12 mouse cellular contexts compared by ENCODE assay signal in genomic region chr11:45921026-45921425, GRCm38 (mm10). TPM values are rescaled to one million over a fixed set of nuclear protein-coding genes. Genes with fewer than 3 reads are reported as not detected.
DNase-seq lines count a peak whose midpoint lies in the region; ATAC-seq and TF ChIP-seq lines count a peak whose summit lies in the region.
"Had no signal": no experiment of that assay in that cellular context is flagged by ENCODE, and none has a peak within 500 bp of the region (broad histone marks: within the 10 kb centered on the region; RNA-seq: fewer than 3 reads in every experiment).

No protein-coding gene starts in this region.

- H3K36me3 ChIP-seq in heart, embryonic 11.5 days (ENCODE audit: control insufficient read depth, insufficient read depth, low read length) = no peaks in the 10 kb centered on the region
- H3K36me3 ChIP-seq in E14TG2a.4 (ENCODE audit: insufficient read depth, low read length) = no peaks in the 10 kb centered on the region
- no peaks in the 10 kb centered on the region for H3K36me3 ChIP-seq in forebrain, embryonic 15.5 days
- no peaks in the 10 kb centered on the region for H3K36me3 ChIP-seq in limb, embryonic 14.5 days (ENCODE audit: control insufficient read depth, insufficient read depth, low read length)

- WGBS in heart, embryonic 11.5 days (ENCODE audit: insufficient replicate concordance) = 59% methylated on average over 8 of the region's 8 CpGs
- WGBS in forebrain, embryonic 15.5 days = 44% methylated on average over 8 of the region's 8 CpGs
- WGBS in limb, embryonic 14.5 days = 53% methylated on average over 8 of the region's 8 CpGs

- TF ChIP-seq POLR2A in limb, embryonic 14.5 days (IDR thresholded peaks at IDR 0.05; ENCODE audit: borderline replicate concordance, extremely low read depth, insufficient read depth, insufficient read length) = no peak

- peak overlapping the region; percentile 46 for H3K4me2 ChIP-seq in heart, embryonic 11.5 days
- H3K4me2 ChIP-seq in forebrain, embryonic 15.5 days (replicated peaks) = peak overlapping the region; percentile 28
- peak overlapping the region; percentile 15; the same call in 1 of the 2 replicates for H3K4me2 ChIP-seq in limb, embryonic 14.5 days (replicated peaks; ENCODE audit: low read depth, low read length, severe bottlenecking)

- no peak for DNase-seq in heart, adult 18-20 months
- DNase-seq in limb, embryonic 14.5 days (ENCODE audit: low spot score) = no peak
- no peak for DNase-seq in embryo, embryonic 10.5 days (ENCODE audit: low spot score)
- no peak for DNase-seq in left cerebral cortex, adult 9 months (ENCODE audit: low spot score in 2 of 2)
- DNase-seq in Muller cell, postnatal 12 days (ENCODE audit: inconsistent ontology term) = no peak
- DNase-seq: cerebellum, postnatal 36 days; layer of hippocampus, adult 9-11 months; right cerebral cortex, postnatal 25 days had no signal

- no peak for ATAC-seq in heart, embryonic 11.5 days (replicated peaks; ENCODE audit: insufficient number of reproducible peaks, low FRiP score, low TSS enrichment)
- no peak for ATAC-seq in forebrain, embryonic 15.5 days (replicated peaks)
- no peak for ATAC-seq in limb, embryonic 14.5 days (ENCODE audit: low FRiP score, low read depth)
- ATAC-seq: lung, postnatal 0 days had no signal

- no peak for TF ChIP-seq CTCF in E14TG2a.4 (conservative IDR thresholded peaks at IDR 0.05; ENCODE audit: low read length)

- H3K4me1 ChIP-seq in heart, embryonic 11.5 days (ENCODE audit: control insufficient read depth, insufficient read depth, low read length) = peaks cover 4% of the 10 kb centered on the region; the same call in 1 of the 2 replicates
- peaks cover 23% of the 10 kb centered on the region for H3K4me1 ChIP-seq in E14TG2a.4 (replicated peaks; ENCODE audit: low read depth, low read length)
- peaks cover 7% of the 10 kb centered on the region for H3K4me1 ChIP-seq in forebrain, embryonic 15.5 days
- 0 out of 2 replicates have a peak, but pooled peaks cover 7% of the 10 kb centered on the region for H3K4me1 ChIP-seq in limb, embryonic 14.5 days (ENCODE audit: control insufficient read depth, insufficient read depth, low read length)

- H3K9ac ChIP-seq in heart, embryonic 11.5 days (ENCODE audit: low read depth, low read length) = no peak overlapping the region
- 0 out of 2 replicates have a peak overlapping the region, but pooled peaks have one; percentile 13 for H3K9ac ChIP-seq in forebrain, embryonic 15.5 days (replicated peaks)
- H3K9ac ChIP-seq in limb, embryonic 14.5 days (ENCODE audit: low read depth, low read length, severe bottlenecking) = no peak overlapping the region

- H3K9me3 ChIP-seq in heart, embryonic 11.5 days (replicated peaks; ENCODE audit: control insufficient read depth, low read length) = no peaks in the 10 kb centered on the region
- no peaks in the 10 kb centered on the region for H3K9me3 ChIP-seq in E14TG2a.4 (ENCODE audit: low read length)
- no peaks in the 10 kb centered on the region for H3K9me3 ChIP-seq in forebrain, embryonic 15.5 days
- H3K9me3 ChIP-seq in limb, embryonic 14.5 days (ENCODE audit: control insufficient read depth, low read length) = no peaks in the 10 kb centered on the region

- H3K4me3 ChIP-seq in heart, embryonic 11.5 days (ENCODE audit: low read depth, low read length) = no peak overlapping the region
- 0 out of 2 replicates have a peak overlapping the region, but pooled peaks have one; percentile 17 for H3K4me3 ChIP-seq in E14TG2a.4 (replicated peaks; ENCODE audit: low read length)
- no peak overlapping the region for H3K4me3 ChIP-seq in forebrain, embryonic 15.5 days
- no peak overlapping the region for H3K4me3 ChIP-seq in limb, embryonic 14.5 days (replicated peaks; ENCODE audit: low read length)

- no peak overlapping the region for H3K27ac ChIP-seq in heart, embryonic 11.5 days (ENCODE audit: low read depth, low read length)
- no peak overlapping the region for H3K27ac ChIP-seq in forebrain, embryonic 15.5 days (replicated peaks)
- no peak overlapping the region for H3K27ac ChIP-seq in limb, embryonic 14.5 days (replicated peaks; ENCODE audit: low read depth, low read length)

- H3K27me3 ChIP-seq in heart, embryonic 11.5 days (ENCODE audit: control insufficient read depth, insufficient read depth, low read length) = no peaks in the 10 kb centered on the region
- peaks cover 18% of the 10 kb centered on the region for H3K27me3 ChIP-seq in E14TG2a.4 (ENCODE audit: insufficient read depth, low read length)
- no peaks in the 10 kb centered on the region for H3K27me3 ChIP-seq in forebrain, embryonic 15.5 days
- no peaks in the 10 kb centered on the region for H3K27me3 ChIP-seq in limb, embryonic 14.5 days (ENCODE audit: control insufficient read depth, insufficient read depth, low read length)

RNA-seq across cellular contexts. Expression of gene Lsm11, which starts 23.7 kb away (rescaled TPM):
- 10.3 and 11.0 TPM in 2 replicates for polyA plus RNA-seq in heart, embryonic 11.5 days (2014; fragmentation: Nextera tagmentation; extraction: Ambion mirVana)
- 1 to 10 TPM; 3.4 to 4.1 TPM for total RNA-seq in heart, adult 18-20 months (2021)
- 13.1 and 13.3 TPM in 2 replicates for polyA plus RNA-seq in forebrain, embryonic 15.5 days (2015; fragmentation: Nextera tagmentation; extraction: Ambion mirVana)
- 7.2 and 8.4 TPM in 2 replicates for polyA plus RNA-seq in limb, embryonic 14.5 days (2012; rRNA removed)
- polyA plus RNA-seq in limb, embryonic 14.5 days (2014; fragmentation: Nextera tagmentation; extraction: Ambion mirVana) = 8.2 TPM in 2 replicates

RNA-seq across cellular contexts. Expression of gene Thg1l, which starts 34.3 kb away (rescaled TPM):
- polyA plus RNA-seq in heart, embryonic 11.5 days (2014; fragmentation: Nextera tagmentation; extraction: Ambion mirVana) = 9.5 and 9.6 TPM in 2 replicates
- 1 to 10 TPM; 4.4 to 4.9 TPM for total RNA-seq in heart, adult 18-20 months (2021)
- polyA plus RNA-seq in forebrain, embryonic 15.5 days (2015; fragmentation: Nextera tagmentation; extraction: Ambion mirVana) = 9.2 and 10.2 TPM in 2 replicates
- 14.8 and 15.0 TPM in 2 replicates for polyA plus RNA-seq in limb, embryonic 14.5 days (2012; rRNA removed)
- 11.2 and 11.6 TPM in 2 replicates for polyA plus RNA-seq in limb, embryonic 14.5 days (2014; fragmentation: Nextera tagmentation; extraction: Ambion mirVana)

RNA-seq across cellular contexts. Expression of gene Sox30, which starts 59.1 kb away (rescaled TPM):
- polyA plus RNA-seq in heart, embryonic 11.5 days (2014; fragmentation: Nextera tagmentation; extraction: Ambion mirVana) = 0.07 and 0.40 TPM in 2 replicates
- total RNA-seq in heart, adult 18-20 months (2021) = under 1 TPM in 1 of 2 experiments, not detected in 1; 0.13 TPM
- 0.17 and 0.18 TPM in 2 replicates for polyA plus RNA-seq in forebrain, embryonic 15.5 days (2015; fragmentation: Nextera tagmentation; extraction: Ambion mirVana)
- polyA plus RNA-seq in limb, embryonic 14.5 days (2012; rRNA removed) = 0.54 and 0.64 TPM in 2 replicates
- polyA plus RNA-seq in limb, embryonic 14.5 days (2014; fragmentation: Nextera tagmentation; extraction: Ambion mirVana) = 0.25 and 0.45 TPM in 2 replicates
